Mouse (Mus musculus): ENCODE measurements at regions not wholly inside any gene's neighbourhood (a gene's known extent, or its start where the extent isn't known, plus 50 kb on each side); places are given as distances from the start of the nearest gene placed in this dataset.
A peak's percentile ranks its signal among the peaks of the same experiment; 100 is the strongest.

GRCm38 (mm10) chr5:37897501-37897900, 73.1 kb upstream of the Msx1 start:
- DNase-seq, result no peak

- no peak for DNase-seq
Observed at GRCm38 (mm10) chr5:37895441-37896336, 71.3 kb upstream of the Msx1 start.

- no peak for DNase-seq
Observed at GRCm38 (mm10) chr5:37893639-37894550, 69.5 kb upstream of the Msx1 start.

- no peak for DNase-seq
Observed at GRCm38 (mm10) chr5:37890641-37891040, 66.3 kb upstream of the Msx1 start.

GRCm38 (mm10) chr5:37879668-37880380, 55.4 kb upstream of the Msx1 start:
- no peak for DNase-seq

GRCm38 (mm10) chr5:37876240-37876639, 51.9 kb upstream of the Msx1 start:
- no peak for DNase-seq

GRCm38 (mm10) chr5:37875452-37875851, 51.1 kb upstream of the Msx1 start:
- DNase-seq, result no peak

GRCm38 (mm10) chr5:37874784-37875281, 50.5 kb upstream of the Msx1 start:
- peak; percentile 90 to 93 for DNase-seq
